Mouse (Mus musculus): ENCODE measurements around the gene Cnnm2.
A peak's percentile ranks its signal among the peaks of the same experiment; 100 is the strongest.

The Cnnm2 gene

DNA sequence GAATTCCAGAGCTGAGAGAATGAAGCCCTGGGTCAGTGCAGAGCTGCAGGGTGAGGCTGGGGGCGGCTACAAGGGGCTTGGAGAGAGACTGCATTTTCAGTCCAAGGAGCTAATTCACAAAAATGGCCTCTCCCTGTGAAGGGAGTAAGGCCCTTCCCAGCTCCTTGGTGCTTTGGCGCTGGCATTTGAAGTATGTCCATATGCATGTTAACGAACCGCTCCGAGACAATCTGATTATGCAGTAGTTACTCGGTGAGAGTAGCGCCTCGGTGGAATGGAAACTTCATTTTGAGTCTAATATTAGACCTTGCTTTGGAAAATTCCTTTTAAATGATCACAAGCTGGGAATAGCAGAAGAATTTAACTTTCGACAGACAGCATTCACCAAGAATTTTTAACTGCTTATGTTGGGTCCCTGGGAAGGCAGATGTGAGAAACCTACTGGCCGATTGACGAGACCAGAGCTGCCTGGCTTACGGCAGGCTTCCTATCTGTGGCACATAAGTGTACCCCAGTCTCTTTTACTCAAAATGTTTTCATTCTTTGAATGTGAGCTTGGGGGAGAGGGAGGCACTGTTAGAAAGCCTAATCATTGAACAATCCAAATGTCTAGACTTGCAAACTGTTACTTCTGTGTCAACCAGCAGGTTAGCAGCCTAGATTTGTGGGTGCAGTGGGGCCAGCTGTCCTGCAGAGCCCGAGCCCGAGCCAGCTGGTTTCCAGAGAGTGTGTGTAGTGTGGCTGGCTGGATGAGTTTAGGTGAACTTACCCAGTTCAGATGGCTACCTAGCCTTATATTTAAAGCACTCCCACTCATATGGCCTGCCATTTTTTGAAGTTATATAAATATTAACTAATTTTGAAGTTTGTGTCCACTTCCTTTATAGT lies 87.2 kb downstream of the Cnnm2 start:
- no peak for DNase-seq (ENCODE audit: low spot score)

DNA sequence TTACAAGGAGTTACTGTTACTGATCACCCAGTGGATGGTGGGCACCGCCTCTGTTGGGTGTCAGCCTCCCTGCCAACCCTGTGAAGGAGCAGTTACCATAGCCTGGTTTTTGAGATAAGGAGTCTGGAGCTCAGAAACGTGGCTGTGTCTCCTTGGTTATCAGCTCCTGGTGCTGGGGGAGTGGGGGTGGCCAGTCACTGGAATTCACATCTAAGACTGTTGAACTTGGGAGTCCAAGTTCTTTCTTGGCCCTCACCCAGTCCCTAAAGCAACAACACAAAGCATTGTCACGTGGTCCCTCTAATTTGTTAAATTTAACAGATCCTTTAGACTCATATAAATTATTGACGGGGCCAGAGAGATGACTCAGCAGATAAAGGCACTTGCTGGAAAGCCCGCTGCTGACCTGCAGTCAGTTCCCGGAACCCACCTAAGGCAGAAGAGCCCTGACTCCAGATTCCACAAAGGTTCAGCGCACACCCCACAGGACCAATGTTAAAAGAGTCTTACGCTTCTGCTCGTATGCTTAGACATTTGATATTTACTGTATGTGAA lies 88.1 kb downstream of the Cnnm2 start:
- no peak for DNase-seq (ENCODE audit: low spot score)

DNA sequence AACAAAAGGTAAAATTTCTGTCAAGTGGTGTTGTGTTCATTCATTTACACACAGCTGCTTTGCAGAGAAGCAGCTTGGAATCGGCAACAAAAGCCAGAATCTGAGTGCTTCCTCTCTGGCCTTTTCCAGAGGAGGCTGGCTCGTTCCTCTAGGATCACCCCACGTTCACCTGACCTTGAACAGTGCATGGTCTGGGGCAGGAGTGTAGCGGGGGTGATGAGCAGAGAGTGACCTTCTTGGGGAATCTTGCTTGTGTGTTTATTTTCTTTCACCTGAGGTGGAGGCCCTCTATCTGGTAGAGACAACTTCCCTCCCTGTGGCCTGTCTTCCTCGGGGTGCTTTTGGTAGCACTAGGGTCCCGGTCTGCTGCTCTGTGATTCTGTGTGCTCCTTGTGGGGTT lies 94.8 kb downstream of the Cnnm2 start:
- DNase-seq (ENCODE audit: low spot score), result no peak

DNA sequence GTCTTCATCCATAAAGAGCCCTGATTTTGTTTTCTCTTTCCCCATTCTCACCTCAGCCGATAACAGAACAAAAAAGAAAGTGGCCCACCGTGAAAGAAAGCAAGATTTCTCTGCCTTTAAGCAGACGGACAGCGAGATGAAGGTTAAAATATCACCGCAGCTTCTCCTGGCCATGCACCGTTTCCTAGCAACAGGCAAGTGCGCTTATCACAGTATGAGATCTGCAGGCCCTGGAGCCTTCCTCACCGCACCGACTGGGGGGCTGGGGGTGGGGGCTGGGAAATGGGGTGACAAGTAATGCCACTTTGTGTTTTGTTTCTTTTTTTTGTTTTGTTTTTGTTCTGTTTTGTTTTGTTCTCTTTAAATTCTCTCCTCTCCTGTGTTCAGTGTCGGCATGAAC lies 95.4 kb downstream of the Cnnm2 start:
- no peak for DNase-seq (ENCODE audit: low spot score)

DNA sequence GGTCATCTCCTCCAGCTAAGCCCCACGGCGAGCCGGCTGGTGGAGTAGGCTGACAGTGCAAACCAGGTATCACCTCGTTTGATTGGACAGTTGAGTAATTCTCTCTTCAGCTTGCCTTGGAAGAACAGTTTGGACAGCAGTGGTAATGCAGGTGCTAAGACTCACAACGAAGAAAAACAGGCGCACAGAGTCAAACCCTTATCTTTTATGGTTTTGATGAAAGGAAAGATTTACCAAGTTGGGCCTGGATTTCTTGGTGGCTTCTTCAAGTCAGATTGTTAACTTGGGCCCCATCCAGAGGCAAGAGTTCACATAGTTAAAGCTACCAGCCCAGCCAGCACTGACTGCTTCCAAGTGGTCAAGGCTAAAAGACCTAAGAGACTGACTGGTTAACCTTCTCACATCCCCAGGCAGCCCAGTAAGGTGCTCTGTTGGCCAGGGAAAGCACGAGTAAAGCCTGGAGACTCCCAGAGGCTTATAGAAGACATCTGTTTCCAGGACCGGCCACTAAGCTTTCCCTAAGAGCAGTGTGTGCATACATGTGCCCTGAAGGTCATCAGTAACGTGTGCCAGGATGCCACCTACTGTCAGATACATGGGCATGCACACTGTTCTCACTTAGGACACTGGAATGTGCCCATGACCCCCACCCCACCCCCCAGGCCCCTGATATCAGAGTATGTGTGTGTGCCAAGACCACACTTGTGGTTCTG lies 96.0 kb downstream of the Cnnm2 start:
- DNase-seq (ENCODE audit: low spot score), result no peak

DNA sequence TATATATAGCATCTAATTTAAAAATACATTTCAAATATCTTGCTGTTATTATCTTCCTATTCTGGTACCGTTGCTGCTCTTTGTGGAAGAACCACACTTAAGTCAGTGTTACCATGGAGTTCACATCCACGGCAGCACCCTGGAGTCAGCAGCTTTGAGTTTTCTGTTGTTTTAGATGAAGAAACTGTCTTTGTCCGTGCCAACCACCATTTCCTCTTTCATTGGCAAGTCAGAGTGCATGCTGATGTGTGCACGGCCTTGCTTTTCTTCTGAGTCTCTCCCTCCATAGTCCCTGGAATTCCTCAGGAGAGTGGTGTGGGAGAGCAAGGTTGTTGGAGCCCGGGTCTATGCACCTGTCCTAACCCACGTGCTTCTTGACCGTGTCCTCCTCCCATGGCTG lies 96.8 kb downstream of the Cnnm2 start:
- DNase-seq (ENCODE audit: low spot score), result no peak

DNA sequence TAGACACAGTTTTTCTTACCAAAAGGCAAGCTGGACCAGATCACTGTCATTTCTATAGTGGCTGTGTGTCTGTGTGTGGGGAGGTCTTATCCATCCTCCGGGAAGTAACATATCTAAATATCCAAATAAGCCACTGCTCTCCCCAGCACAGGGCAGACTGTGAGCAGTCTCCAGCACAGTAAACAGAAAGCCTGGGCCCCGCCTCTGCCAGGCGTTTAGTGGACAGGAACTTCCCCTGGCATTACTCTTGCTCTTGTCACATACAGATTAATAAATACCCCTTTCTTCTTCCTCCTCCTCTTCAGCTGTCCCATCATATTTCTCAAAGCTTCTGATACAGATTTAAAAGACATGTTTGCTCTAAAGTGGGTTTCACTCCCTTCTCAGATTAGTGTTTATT lies 101.2 kb downstream of the Cnnm2 start:
- DNase-seq (ENCODE audit: low spot score), result no peak

DNA sequence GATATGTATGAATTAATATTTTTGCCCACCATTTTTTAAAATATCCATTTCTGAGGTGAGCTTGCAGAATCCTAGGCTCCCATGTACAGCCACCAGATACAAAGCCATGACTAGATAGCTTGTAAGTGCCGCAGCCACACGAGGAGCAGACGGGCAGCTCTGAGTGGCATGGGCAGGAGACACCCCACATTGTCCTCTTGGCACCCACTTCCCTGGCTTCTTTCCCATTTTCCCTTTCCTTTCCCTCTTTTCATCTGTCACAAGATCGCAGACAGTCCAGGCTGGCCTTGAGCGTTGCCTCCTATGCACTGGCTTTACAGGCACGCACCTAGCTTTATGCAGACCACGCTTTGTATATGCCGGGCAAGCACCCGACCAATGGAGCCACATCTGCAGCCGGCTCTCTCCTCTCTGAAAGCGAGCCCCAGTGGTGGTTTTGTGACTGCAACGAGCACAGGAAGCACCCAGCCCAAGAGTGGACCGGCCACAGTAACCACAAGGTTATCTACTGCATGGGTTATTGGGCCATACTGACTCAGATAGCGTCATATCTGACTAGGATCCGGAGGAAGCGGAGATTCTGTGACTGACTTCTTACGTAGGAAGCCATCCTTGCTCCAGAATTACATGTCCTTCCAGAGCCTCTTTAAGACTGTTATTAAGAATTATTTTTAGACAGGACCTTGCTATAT lies 102.0 kb downstream of the Cnnm2 start:
- no peak for DNase-seq (ENCODE audit: low spot score)

DNA sequence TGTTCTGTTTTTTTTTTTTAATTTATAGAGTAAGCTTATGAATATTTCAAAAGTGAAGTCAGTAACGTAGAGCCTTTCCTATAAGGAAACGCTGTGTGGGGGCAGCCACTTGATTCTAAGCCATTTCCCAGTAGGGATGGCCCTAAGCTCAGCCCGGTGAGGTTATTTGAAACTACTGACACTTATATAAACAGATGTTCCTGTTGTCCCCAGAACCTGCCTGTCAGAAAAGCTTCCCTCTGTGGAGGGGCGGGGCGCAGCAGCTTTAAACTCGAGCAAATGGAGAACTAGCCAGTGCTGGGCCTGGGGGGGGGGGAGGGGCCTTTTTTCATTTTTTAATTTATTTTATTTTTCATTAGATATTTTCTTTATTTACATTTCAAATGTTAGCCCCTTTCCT lies 102.7 kb downstream of the Cnnm2 start:
- DNase-seq (ENCODE audit: low spot score), result no peak

DNA sequence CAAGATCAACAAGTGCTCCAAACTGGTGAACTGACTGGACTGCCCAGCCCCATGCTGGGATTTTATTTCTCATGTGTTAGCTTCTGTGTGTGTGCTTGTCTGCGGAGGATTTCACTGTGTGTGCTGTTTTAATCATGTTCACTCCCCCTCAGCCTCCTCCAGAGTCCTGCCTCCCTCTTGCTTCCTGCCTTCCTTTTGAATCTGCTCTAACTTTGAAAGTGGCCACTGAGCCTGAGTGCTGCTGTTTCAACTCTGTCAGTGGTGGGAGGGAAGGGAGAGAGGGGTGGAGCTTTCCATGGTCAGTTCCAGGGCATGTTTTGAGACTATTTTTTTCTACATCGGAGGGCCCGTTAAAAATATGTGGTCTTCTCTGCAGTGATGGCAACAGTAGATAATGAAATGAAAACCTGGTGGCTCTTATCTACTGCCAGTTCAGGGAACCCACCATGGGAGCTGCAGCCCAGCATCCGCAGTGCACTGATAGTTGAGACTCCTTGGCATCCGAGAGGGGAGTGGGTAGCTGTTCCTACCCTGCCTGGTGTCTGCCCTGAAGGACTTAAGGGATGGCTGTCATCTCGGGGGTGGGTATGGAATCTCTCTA lies 103.4 kb downstream of the Cnnm2 start:
- DNase-seq (ENCODE audit: low spot score), result no peak

DNA sequence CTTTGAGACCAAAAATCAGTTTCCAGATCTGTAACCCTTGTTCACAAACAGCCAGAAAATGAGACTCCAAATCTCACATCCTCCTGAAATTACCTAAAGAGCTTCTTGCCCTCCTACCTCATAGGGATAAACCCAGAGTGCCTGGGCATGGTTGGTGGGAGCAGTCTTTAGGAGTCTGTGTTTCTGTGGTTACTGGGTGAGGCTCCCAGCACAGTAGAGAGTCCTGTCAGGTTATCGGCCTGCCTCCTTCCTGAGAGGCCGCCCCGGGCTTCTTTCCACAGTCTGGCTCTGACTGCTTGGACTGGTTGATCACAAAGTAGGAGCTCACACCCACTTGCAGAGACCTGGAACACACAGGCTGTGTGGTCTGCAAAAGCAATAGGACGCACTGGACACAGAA lies 104.0 kb downstream of the Cnnm2 start:
- DNase-seq (ENCODE audit: low spot score), result no peak

DNA sequence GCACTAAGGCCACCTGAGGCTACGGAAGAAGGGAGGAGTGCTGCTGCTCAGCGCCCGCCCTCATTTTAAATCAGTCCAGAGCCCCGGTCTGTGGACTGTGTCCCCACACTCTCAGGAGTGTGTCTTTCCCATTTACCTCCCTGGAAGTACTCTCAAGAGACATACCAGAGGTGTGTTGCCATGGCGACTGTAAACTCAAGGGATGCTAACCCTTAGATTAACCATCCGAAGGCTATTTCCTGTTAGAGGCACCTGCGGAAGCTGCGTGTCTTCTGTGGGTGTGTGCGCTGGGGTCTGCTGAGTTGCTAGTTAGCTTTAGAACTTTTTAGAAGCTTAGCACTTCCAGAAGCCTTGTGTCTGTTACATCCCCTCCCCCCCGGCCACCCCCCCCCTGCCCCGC lies 107.7 kb downstream of the Cnnm2 start:
- no peak for DNase-seq (ENCODE audit: low spot score)

DNA sequence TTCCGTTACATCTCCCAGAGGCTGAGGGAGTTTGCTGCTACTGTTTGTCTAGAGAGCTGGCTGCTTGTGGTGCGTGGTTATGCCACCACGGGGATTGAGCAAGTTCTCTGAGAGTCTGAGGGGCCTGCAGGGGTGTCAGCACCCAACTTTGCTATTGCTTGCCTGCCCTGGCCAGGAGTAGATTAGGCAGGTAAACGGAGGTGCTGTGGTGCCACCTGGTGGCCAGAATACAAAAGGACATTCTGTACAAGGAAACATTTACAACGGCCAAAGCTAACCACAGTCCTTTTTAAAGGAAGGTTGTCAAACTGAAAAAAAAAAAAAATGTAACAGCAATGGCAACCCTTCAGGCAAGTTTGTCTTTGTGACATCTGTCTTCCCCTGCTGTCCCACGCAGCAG lies 108.1 kb downstream of the Cnnm2 start:
- peak; percentile 46 for DNase-seq (ENCODE audit: low spot score)

DNA sequence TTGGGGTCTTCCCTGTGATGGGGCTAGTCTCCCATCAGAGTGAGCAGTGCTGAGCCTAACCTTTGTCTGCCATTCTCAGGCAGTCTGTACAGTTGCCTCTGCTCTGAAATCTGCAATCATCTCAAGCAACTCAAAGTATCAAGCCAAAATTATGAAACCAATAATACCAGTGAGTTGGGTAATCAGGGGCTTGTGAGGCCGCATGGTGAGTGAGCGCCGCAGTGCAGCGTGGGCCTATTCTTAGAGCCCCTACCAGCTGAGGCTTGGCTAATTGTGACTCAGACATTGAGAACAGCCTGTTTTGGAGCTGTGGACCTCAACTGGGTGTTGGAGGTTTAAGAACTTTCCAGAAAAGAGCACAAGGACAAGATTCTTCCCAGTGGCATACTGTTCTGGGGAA lies 109.7 kb downstream of the Cnnm2 start:
- no peak for DNase-seq (ENCODE audit: low spot score)

DNA sequence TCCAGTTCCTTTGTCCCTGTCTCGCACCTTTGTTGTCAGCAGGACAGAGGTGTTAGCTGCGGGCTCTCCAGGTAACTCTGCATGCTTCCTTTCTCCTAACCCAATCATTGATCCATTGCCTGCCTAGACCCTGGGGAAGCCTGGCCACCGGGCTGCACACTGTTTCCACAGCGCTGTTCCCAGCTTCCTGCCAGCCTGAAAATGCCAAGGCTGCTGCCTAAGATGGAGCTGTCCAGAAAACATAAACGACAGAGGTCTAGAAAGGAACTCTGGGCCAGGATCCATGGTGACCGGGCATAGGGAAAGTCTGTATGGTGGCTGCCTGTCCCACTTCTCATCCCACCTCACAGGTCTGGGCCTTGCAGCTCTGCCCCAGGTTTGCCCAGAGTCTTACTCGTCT lies 110.3 kb downstream of the Cnnm2 start:
- DNase-seq (ENCODE audit: low spot score), result no peak

DNA sequence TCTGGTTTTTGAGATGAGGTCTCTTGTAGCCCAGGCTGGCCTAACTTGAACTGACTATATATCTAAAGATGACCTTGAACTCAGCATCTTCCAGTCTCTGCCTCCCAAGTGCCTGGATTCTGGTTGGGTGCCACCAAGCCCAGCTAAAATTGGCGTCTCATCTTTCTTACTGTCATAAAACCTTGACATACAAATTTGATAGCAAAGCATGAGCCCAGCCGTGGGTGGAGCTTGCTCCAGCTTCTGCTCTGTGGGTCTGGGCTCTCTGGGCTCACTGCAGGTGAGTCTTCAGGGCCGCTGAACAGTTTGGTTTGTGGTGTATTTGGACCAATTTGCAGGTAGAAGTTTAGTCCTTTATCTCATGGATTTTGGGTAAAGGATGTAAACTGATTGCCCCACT lies 112.5 kb downstream of the Cnnm2 start:
- DNase-seq (ENCODE audit: low spot score), result no peak

DNA sequence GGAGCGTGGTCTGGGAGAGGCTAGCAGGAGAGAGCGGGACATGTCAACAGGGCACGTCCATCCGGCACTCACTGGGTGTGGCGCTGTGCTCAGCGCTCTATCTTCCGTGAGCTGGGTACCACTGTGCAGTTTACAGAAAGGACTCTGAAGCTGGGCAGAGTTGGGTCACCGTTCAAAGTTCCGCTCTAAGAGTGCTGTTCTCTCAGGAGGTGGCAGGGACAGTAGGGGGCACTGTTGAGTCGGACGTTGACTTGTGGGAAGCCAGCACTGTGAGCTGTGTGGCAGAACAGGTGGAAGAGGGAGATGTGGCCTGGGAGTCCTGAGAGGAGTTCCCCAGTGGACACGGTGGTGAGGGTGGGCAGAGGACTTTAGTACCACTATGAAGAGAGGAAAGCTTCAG lies 114.4 kb downstream of the Cnnm2 start:
- DNase-seq (ENCODE audit: low spot score), result peak; percentile 50

DNA sequence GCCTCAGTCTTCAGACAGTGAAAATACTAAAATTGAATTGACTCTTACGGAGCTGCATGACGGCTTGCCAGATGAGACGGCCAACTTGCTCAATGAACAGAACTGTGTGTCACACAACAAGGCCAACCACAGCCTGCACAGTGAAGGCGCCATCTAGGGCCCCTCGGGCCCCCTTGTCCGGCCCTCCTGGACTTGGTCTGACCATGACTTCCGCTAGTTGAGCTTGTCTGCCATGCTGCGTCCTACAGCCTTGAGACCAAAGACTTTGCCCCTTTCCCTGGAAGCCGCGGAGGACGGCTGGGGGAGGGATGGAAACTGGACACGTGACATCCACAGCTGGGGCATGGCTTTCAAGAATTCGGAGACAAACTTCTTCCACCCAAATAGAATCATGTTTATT lies 116.5 kb downstream of the Cnnm2 start:
- no peak for DNase-seq (ENCODE audit: low spot score)

DNA sequence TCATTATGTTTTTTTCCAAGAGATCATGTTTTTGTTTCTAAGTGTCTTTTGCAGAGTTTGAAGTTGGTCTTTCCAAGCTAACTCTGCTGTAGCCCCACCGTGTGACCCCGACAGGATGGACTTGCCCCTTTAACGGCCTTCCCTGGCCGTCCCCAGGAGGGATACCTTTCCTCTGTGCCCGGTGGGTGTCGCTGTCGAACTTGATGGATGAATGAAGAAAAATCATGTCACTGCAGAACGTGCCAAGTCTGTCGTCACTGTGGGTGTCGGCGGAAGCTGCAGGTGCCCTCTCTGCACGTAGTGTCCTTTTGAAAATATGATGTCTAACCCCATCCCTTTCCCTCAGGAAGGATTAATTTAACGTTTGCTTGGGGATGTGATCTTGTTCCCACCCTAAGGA lies 117.0 kb downstream of the Cnnm2 start:
- no peak for DNase-seq (ENCODE audit: low spot score)

DNA sequence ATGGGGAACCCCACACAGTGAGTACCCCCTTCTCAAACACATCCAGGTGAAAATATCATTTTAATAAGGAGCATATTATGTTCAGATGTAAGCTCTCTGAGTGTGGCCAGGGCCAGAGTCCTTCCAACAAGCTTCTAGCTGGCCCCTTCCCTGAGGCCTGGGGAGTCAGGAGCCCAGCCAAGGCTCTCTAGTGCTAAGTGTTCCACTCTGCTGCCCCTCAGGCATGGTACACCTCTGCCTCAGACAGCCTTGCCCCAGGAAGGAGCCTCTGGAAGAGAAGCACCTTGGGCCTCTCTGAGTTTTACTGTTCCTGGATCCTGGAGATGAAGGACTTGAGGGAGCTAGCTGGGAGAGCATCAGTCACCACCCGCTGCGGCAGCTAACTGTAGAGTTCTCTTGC lies 118.5 kb downstream of the Cnnm2 start:
- no peak for DNase-seq (ENCODE audit: low spot score)

DNA sequence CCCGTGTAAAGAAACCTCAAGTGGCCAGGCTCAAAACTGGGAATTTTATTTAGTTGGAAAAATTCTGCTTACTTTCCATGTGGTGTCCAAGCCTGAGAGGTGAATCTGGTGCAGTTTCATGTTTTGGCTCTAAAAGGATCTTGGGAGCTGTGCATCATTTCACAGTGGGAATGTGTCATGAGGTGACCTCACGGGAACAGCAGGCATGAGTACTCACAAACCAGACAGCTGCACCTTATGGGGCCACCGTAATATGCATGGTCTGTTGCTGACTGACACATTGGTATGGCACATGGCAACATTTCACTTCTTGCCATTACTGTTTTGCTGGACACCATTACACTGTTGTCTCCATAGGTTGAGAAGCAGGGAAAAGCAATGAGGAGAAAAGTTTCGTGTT lies 124.0 kb downstream of the Cnnm2 start:
- DNase-seq (ENCODE audit: low spot score), result no peak

DNA sequence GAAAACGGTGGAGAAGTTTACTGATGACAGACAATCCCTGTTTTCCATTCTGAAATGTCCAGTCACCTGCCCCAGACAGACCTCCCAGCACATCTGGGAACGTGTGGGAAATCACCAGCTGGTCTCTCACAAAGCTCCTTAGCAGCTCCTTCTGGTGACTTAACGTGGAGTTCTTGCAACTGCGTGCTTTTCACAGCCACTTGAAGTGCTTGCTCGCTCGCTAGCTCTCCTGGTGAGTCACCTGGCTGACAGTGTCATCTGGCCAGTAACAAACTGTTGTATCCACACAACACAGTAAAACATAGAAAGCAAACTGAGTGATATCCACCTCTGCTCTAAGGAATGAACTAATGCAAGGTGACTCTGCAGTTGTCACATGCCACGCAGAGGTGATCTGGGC lies 125.4 kb downstream of the Cnnm2 start:
- no peak for DNase-seq (ENCODE audit: low spot score)

Data from testis, postnatal 14 days (tissue).